Mouse (Mus musculus) megakaryocyte, embryonic 14.5 days (primary cell): ENCODE results near the gene Bcas3.

Experiments
- FLI1 ChIP-seq: IDR thresholded peaks from 2 replicates; pipeline ENCODE4 v1.6.1; 2012; ENCODE audit warnings: low read length, inconsistent platforms, mixed read lengths
- GATA1 ChIP-seq: IDR thresholded peaks from 3 replicates; pipeline ENCODE4 v1.6.1; 2012; ENCODE audit warnings: mixed read lengths, low read length, inconsistent platforms, borderline replicate concordance

DNA sequence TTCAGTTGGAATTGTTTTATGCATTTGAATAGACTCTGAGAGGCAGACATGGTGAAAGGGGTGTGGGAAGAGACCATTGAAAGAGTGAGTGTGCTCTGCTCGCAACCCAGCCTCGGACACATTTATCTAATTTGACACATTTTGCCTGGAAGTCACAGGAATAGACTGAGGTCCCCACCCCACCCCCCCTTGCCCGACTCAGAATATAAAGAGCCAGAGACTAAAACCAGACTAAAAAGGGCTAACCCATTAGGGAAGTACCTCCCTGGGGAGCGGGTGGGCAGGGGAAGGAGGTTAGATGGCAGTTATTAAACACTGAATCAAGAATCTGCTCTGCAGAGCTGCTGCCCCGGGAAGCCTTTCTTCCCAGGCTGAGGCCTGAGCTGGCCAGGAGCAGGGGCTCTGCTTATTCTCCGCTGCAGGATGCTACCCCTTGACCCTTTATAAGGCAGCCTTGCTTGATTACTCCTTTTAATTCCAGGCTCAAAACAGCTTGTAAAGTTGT is 367.4 kb downstream of the Bcas3 start:
- TF ChIP-seq GATA1 (no peak), FLI1 (no peak)
